9 mouse cellular contexts compared by ENCODE assay signal in the genomic region with DNA sequence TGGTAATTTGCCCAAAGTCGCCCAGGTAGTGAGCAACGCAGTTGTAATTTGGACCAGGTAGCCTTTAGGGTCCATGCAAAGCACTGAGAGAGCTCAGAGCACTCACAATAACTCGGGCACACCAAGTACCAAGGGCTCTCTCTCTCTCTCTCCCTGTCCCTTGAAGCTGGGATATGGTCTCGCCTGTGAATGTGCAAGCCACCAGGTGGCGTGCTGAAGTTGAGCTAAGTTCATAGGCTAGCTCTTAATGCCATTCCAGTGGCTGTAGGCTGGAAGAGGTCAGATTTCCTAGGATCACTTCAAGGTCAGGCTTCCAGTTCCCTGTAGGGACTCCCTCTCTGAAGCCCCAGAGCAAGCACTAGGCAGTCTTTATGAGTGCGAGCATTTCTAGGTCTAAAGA.
A peak's percentile ranks its signal among the peaks of the same experiment; 100 is the strongest.
DNase-seq lines count a peak whose midpoint lies in the region; ATAC-seq and TF ChIP-seq lines count a peak whose summit lies in the region.
"Had no signal": no experiment of that assay in that cellular context is flagged by ENCODE, and none has a peak within 500 bp of the region (broad histone marks: within the 10 kb centered on the region; RNA-seq: fewer than 3 reads in every experiment).

No protein-coding gene starts in this region.

- TF ChIP-seq POLR2A in testis, adult 2 months (IDR thresholded peaks at IDR 0.05; ENCODE audit: control insufficient read depth, low read depth, low read length) = no peak

- DNase-seq in heart, adult 11 months = peak; percentile 91
- peak; percentile 17 for DNase-seq in Muller cell, postnatal 12 days (ENCODE audit: inconsistent ontology term)
- peak; percentile 72 to 75 for DNase-seq in cerebellum, postnatal 14 days
- DNase-seq in gastrocnemius, postnatal 36 days = peak; percentile 55 to 60
- peak; percentile 22 to 52 for DNase-seq in layer of hippocampus, adult 8-10 months (ENCODE audit: low spot score in 2 of 2)
- DNase-seq in lung, postnatal 14 days = peak; percentile 74

- no peaks in the 10 kb centered on the region for H3K36me3 ChIP-seq in heart, embryonic 12.5 days
- no peaks in the 10 kb centered on the region for H3K36me3 ChIP-seq in testis, adult 2 months (ENCODE audit: control insufficient read depth, insufficient read depth, low read length)
- H3K36me3 ChIP-seq: limb, embryonic 12.5 days had no signal

- intact Hi-C loops in gastrocnemius, postnatal 36 days (cut with DNase I) = loop anchor here (1.0 kb wide), 2 partner anchors 79 to 102 kb away; no protein-coding TSS in a partner anchor

- no peak overlapping the region for H3K9ac ChIP-seq in heart, embryonic 12.5 days
- H3K9ac ChIP-seq: limb, embryonic 12.5 days had no signal

- no peak for ATAC-seq in heart, embryonic 12.5 days (ENCODE audit: insufficient number of reproducible peaks, low FRiP score)

- no peaks in the 10 kb centered on the region for H3K27me3 ChIP-seq in heart, embryonic 12.5 days (replicated peaks)
- H3K27me3 ChIP-seq in testis, adult 2 months (ENCODE audit: control insufficient read depth, insufficient read depth, low read length) = no peaks in the 10 kb centered on the region
- H3K27me3 ChIP-seq: limb, embryonic 12.5 days had no signal

- H3K9me3 ChIP-seq in heart, embryonic 12.5 days (replicated peaks) = no peaks in the 10 kb centered on the region
- H3K9me3 ChIP-seq: limb, embryonic 12.5 days had no signal

- no peak overlapping the region for H3K4me3 ChIP-seq in heart, embryonic 12.5 days
- no peak overlapping the region for H3K4me3 ChIP-seq in testis, adult 2 months (ENCODE audit: control insufficient read depth, low read depth, low read length)
- H3K4me3 ChIP-seq: limb, embryonic 12.5 days had no signal

- no peak overlapping the region for H3K27ac ChIP-seq in heart, embryonic 12.5 days (ENCODE audit: poor library complexity, severe bottlenecking)
- no peak overlapping the region for H3K27ac ChIP-seq in testis, adult 2 months (ENCODE audit: control insufficient read depth, insufficient read depth, low read depth, low read length)
- H3K27ac ChIP-seq: limb, embryonic 12.5 days had no signal

- 24% methylated on average over 6 of the region's 6 CpGs for WGBS in heart, embryonic 12.5 days

- TF ChIP-seq CTCF in testis, adult 2 months (IDR thresholded peaks at IDR 0.05; ENCODE audit: control insufficient read depth, insufficient read depth, insufficient replicate concordance, low read depth, low read length) = peak; percentile 52; the same call in 1 of the 2 replicates

- H3K4me1 ChIP-seq in heart, embryonic 12.5 days (replicated peaks) = peaks cover 20% of the 10 kb centered on the region
- H3K4me1 ChIP-seq in testis, adult 2 months (ENCODE audit: control insufficient read depth, insufficient read depth, low read length) = no peaks in the 10 kb centered on the region

- no peak overlapping the region for H3K4me2 ChIP-seq in heart, embryonic 12.5 days
- H3K4me2 ChIP-seq: limb, embryonic 12.5 days had no signal

Comparison
In these comparisons a context has a peak if more than half of its experiments do, and no peak if none do; other contexts are left out.
1. DNase-seq: peak in every context shown above with its lines; median percentile 91 in heart, adult 11 months; 74 in lung, postnatal 14 days; 74 in cerebellum, postnatal 14 days; 58 in gastrocnemius, postnatal 36 days; 37 in layer of hippocampus, adult 8-10 months; 17 in Muller cell, postnatal 12 days.